Mouse (Mus musculus): Measurements from ENCODE around the gene Cenpx.

Gene Cenpx

GRCm38 (mm10) chr11:120662759-120663158 is 50.8 kb downstream of the Cenpx start:
- DNase-seq (ENCODE audit: extremely low spot score, low read depth, low spot score) = no peak

DNA sequence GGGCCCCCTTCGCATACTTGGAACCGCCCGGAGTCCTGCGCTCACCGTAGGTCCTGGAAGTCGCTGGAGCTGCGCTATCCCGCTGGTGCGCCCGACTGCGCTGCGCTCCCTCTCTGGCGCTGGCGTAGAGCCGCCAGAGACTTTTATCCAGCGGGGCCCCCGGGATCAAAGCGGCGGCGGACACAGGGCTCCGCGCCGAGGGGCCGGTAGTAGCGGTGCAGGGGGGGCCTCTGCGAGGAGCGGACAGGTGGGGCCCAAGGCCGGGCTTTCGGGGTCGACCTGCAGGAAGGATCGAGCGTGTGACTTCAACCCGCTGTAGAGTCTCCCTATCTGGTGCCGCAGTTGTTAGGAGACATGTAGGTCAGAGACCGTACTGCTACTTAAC is 52.5 kb downstream of the Cenpx start, which contains the start of gene Notum:
Gene Notum, minus strand, starts transcription at position 100 of the 385 bp plus-strand sequence.
- DNase-seq (ENCODE audit: extremely low spot score, low read depth, low spot score) = no peak
